Mouse (Mus musculus) right cerebral cortex, postnatal 36 days (tissue): ENCODE data around the gene Vmac.

Experiments used
- DNase-seq, 2 experiments: peaks; one replicate each; pipeline ENCODE4 v3.0.0; 2022; ENCODE audit warnings: low spot score in 2 of 2, mixed read lengths in 1 of 2

Vmac gene

GRCm38 (mm10) chr17:56686801-56687200 is 31.0 kb downstream of the Vmac start:
- DNase-seq = no peak

GRCm38 (mm10) chr17:56684649-56685048 is 33.2 kb downstream of the Vmac start:
- no peak for DNase-seq

GRCm38 (mm10) chr17:56683546-56684140 is 34.2 kb downstream of the Vmac start:
- DNase-seq = no peak

- no peak for DNase-seq
These were observed 34.9 kb downstream of the Vmac start for GRCm38 (mm10) chr17:56682880-56683279.

GRCm38 (mm10) chr17:56681791-56682190 is 36.0 kb downstream of the Vmac start:
- no peak for DNase-seq

- DNase-seq = peak in 1 of 2 experiments; percentile 7
These were observed 44.0 kb downstream of the Vmac start for GRCm38 (mm10) chr17:56673647-56674416.

- peak; percentile 99 for DNase-seq
These were observed 44.7 kb downstream of the Vmac start, which contains the start of gene Ranbp3 for GRCm38 (mm10) chr17:56672941-56673646. Gene Ranbp3 (plus strand): TSS chr17:56673294.

GRCm38 (mm10) chr17:56669766-56670165 is 48.1 kb downstream of the Vmac start:
- no peak for DNase-seq

- peak; percentile 60 to 68 for DNase-seq
These were observed 49.3 kb downstream of the Vmac start for GRCm38 (mm10) chr17:56668384-56669144.

- no peak for DNase-seq
These were observed 50.2 kb downstream of the Vmac start for GRCm38 (mm10) chr17:56667591-56667990.

GRCm38 (mm10) chr17:56666384-56666783 is 51.4 kb downstream of the Vmac start:
- DNase-seq = no peak

GRCm38 (mm10) chr17:56664333-56664732 is 53.5 kb downstream of the Vmac start:
- DNase-seq = no peak
